Mouse (Mus musculus): ENCODE results near the gene Cped1. TPM values are rescaled to one million over a fixed set of nuclear protein-coding genes. Genes with fewer than 3 reads are reported as not detected.

Gene Cped1
- total RNA-seq (2021) = 10 to 100 TPM; 20.8 to 26.4 TPM
- long read RNA-seq, experiment 1, full-length matches to known transcripts = 11 of 29 reads
- long read RNA-seq, experiment 1, partial matches to known transcripts = 1 of 29 reads
- long read RNA-seq, experiment 1, other reads (novel, unspliced or antisense) = 17 of 29 reads
- long read RNA-seq, experiment 2, full-length matches to known transcripts = 12 of 30 reads
- long read RNA-seq, experiment 2, partial matches to known transcripts = 3 of 30 reads
- long read RNA-seq, experiment 2, other reads (novel, unspliced or antisense) = 15 of 30 reads

DNA sequence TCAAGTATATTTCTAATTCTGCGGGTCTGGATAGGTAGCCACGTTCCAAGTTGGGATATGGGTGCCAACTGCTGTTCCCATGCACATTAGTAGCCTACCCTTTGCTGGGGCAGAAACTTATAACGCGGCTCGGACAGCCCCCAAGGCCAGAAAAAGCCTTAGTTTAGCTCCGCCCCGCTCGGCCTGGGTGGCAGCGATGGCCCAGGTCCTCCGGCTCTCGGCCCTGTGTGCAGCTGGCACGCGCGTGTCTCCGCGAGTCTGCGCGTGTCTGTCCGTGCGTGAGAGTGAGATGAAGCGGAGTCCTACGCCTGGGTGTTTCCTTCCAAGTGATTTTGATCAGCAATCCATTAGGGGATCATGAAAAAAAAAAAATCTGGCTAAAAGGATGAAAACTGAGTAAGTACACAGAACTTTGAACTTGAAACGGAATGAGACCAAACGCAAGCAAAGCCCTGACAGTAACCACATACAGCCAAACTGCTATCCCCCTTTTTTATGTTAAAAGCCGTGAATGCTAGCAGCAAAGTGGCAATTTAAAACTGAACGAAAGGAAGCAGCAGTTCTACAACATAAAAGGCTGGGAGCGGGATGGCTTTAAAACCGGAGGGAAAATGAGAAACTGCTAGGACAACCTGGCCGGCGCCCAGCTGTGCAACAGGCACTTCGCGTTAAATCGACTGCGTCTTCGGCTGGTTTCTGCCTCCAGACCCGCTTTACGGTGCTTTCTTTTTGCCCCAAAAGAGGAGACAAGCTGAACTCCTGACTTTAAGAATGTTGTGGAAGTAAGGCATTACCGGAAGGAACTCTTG is at the start of gene Cped1:
Cped1 (plus strand) TSS at position 185 of the 809 bp plus-strand sequence.
- DNase-seq (ENCODE audit: low spot score) = peak; percentile 83

DNA sequence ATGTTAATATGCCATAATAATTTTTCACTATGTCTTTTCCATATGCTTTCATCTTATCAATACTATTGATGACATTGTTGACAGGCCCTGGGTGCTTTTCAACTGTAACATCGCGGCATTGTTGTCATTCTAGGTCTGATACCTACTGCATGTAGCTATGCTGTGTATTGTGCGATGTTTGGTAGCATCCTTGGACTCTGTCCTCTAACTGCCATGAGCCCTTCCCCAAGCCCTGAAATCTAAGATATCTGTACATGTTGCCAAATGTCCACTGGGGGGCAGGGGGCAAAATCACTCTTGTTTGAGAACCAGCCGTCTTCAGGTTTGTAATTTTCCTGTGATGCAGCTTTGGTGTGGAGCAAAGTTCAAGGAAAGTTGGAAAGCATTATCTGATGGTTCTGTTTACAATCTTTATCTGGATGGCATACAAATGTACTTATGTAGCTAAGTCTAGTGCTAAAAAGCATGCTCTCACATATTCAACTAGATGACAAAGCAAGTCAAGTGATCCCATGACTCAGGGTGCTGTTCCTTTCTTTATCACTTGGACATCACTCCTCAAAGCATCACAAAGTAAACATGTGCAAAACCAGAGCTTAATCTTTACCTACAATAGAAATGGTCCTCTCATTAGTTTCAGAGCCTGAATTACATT is 47.6 kb upstream of the Cped1 start:
- no peak for DNase-seq (ENCODE audit: low spot score)

DNA sequence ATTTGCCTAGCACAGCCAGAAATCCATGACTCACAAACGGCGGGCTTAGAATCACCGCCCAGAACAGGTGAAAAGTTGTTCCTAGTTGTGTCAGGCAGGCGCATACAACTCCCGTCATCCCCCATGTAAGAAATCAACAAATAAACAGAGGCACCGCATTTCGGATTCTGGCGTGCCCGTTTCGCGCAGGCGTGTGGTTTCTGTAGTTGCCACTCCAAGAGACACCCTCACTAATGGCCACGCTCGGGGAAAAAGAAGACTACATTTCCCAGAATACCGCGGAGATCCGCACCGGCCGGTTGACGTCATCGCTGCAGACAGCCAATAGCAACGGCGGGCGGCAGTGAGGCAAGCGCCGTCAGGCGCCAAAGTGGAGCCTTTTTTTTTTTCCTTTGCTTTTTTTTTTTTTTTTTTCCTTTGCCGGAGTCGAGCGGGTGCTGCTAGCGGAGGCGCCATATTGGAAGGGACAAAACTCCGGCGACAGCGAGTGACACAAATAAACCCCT is 36.4 kb upstream of the Cped1 start, which contains the start of gene Ing3:
Ing3 (plus strand) TSS at position 346 of the 506 bp plus-strand sequence.
- DNase-seq (ENCODE audit: low spot score) = peak; percentile 98

GRCm38 (mm10) chr6:21949771-21950448 is 35.8 kb upstream of the Cped1 start:
- peak; percentile 98 for DNase-seq (ENCODE audit: low spot score)

- DNase-seq (ENCODE audit: low spot score) = no peak
Observed at GRCm38 (mm10) chr6:21950676-21951075, 35.0 kb upstream of the Cped1 start.

DNA sequence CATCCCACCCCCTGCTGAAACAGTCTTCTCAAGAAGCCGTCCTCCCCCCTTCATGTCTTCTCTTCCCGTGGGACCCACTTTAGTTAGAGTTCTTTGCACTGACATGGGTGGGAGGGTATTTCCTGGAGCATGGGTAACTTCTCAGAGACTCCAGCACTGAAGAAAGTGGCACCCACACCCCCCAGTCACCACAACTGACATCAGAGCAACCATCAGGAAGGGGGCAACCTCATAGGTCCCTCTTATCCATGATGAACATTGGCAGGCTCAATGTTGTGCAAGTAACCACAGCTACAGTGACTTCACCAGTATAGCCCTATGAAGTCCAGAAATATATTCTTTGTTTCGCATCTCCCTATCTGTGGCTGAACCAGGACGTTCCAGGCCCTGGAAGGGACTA is 30.2 kb upstream of the Cped1 start:
- DNase-seq (ENCODE audit: low spot score) = no peak

- no peak for DNase-seq (ENCODE audit: low spot score)
Observed at GRCm38 (mm10) chr6:21958922-21959321, 26.8 kb upstream of the Cped1 start.

GRCm38 (mm10) chr6:21959909-21960308 is 25.8 kb upstream of the Cped1 start:
- no peak for DNase-seq (ENCODE audit: low spot score)

GRCm38 (mm10) chr6:21977532-21977931 is 8.2 kb upstream of the Cped1 start:
- no peak for DNase-seq (ENCODE audit: low spot score)

- DNase-seq (ENCODE audit: low spot score) = no peak
Observed at GRCm38 (mm10) chr6:21981114-21981513, 4.6 kb upstream of the Cped1 start.

- DNase-seq (ENCODE audit: low spot score) = peak; percentile 92
Observed at GRCm38 (mm10) chr6:21984990-21985731, 555 bp upstream of the Cped1 start.

DNA sequence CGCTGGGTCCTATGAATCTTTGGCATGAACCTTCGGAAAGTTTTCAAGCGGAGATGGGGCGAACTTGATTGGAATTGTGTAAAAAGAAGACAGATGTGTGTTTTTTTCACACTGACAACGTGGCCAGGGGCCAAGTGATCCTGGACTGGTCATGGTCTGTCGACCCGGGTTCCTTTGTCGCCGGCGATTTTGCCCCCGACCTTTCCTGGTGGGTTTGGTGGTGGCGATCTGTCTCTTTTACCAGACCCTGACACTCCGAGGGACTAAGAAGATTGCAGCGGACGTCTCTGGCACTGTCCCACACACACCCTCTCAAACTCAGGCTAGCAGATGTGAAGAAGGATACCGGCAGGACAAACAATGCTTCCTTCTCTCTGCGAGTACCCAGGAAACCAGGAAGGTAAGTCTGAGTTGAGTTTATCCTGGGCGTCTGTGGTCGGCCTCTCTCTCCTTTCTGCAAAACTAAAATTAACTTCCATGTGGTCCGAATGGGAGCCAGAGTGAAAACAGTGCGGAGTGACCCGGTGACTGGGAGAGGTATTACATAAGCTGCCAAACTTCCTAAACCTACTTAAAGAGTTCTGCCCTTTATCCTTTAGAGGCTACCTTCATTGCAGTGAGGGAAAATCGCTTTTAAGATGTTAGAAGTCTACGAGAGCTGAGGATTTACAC is 1.1 kb downstream of the Cped1 start:
- DNase-seq (ENCODE audit: low spot score) = peak; percentile 66

DNA sequence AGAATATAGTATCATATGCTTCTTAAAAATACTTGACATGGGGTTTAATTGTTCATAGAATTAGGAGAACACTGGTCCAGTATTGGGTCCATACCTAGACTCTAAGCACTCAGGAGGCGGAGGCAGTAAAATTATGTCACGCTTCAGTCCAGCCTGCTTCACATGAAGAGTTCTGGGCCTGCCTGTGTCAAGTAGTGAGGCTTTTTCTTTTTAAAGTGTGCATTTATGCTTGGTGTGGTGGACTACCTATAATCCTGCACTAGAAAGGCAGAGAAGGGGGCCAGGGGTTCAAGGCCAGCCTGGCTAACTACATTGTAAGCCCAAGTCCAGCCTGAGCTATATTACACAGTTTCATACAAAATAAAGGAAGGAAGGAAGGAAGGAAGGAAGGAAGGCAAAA is 1.8 kb downstream of the Cped1 start:
- no peak for DNase-seq (ENCODE audit: low spot score)

DNA sequence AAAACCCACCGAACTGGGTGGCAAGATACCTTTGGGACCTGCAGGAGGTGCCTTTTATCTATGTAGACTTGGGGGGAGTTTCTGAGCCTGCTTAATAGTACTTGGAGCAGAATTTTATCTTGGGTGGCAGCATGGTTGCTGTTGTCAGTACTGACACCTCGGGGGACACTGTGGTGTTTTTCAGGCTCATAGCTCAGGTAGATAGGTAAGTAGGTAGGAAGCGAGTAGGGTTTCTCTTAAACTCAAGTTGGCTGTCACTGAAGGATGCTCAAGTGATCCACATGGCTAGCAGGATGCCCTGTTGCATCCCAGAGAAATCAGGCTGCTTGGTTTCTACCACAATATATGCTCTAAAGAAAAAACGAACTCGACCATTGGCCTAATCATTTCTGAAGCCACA is 2.6 kb downstream of the Cped1 start:
- no peak for DNase-seq (ENCODE audit: low spot score)

- DNase-seq (ENCODE audit: low spot score) = no peak
Observed at GRCm38 (mm10) chr6:21989081-21989480, 3.4 kb downstream of the Cped1 start.

- peak; percentile 72 for DNase-seq (ENCODE audit: low spot score)
Observed at GRCm38 (mm10) chr6:21990181-21991135, 4.7 kb downstream of the Cped1 start.

GRCm38 (mm10) chr6:21991151-21991550 is 5.4 kb downstream of the Cped1 start:
- DNase-seq (ENCODE audit: low spot score) = no peak

GRCm38 (mm10) chr6:21993070-21993469 is 7.4 kb downstream of the Cped1 start:
- DNase-seq (ENCODE audit: low spot score) = no peak

- no peak for DNase-seq (ENCODE audit: low spot score)
Observed at GRCm38 (mm10) chr6:21998131-21998530, 12.4 kb downstream of the Cped1 start.

Data from gastrocnemius, adult 18-20 months (tissue).